Mouse (Mus musculus) lung, adult 2 months (tissue): ENCODE measurements around the gene Atf7.

ENCODE experiments used
- CTCF ChIP-seq: fragments of 200-500 bp; IDR thresholded peaks from 2 replicates; pipeline ENCODE4 v1.5.1; 2011; ENCODE audit warnings: mild to moderate bottlenecking, low read length, control low read depth; ENCODE audit not compliant: insufficient read depth
- POLR2A ChIP-seq: fragments of 200-500 bp; IDR thresholded peaks from 2 replicates; pipeline ENCODE4 v1.6.1; 2011; ENCODE audit warnings: low read depth, mild to moderate bottlenecking, control low read depth, low read length, borderline replicate concordance; ENCODE audit errors: extremely low read depth

- TF ChIP-seq CTCF (no peak), POLR2A (no peak)
These were observed 139.4 kb downstream of the Atf7 start for GRCm38 (mm10) chr15:102485853-102486252.
